Comparison of ENCODE assay signal across 8 mouse cellular contexts in the genomic region with DNA sequence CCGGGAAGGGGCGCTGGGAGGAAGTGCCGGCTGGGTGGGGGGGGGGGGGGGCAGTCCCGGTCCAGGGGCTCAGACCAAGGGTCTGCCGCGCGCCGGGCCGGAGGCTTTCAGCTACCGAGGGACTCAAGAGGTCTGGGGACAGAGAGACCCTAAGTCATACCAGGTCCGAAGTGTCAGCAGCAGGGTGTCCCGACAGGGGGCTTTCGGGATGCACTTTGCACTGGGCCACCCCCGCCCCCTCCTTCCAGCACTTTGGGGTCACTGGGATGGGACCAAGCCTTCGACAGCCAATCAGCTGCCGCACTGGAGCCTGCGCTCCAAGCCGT. TPM values are rescaled to one million over a fixed set of nuclear protein-coding genes. Genes with fewer than 3 reads are reported as not detected.
DNase-seq lines count a peak whose midpoint lies in the region; ATAC-seq and TF ChIP-seq lines count a peak whose summit lies in the region.

A gene (minus strand): TSS at position 303 of the 326 bp plus-strand sequence.

- CTCF ChIA-PET in Patski (lab: Charles Lee): interaction anchor here (1.2 kb wide), 1 partner anchor 116 kb away, joined by 3 read pairs; no protein-coding TSS in a partner anchor

- POLR2A ChIA-PET in Patski (lab: Charles Lee): interaction anchor here (0.7 kb wide), 1 partner anchor 324 kb away, joined by 5 read pairs; no protein-coding TSS in a partner anchor

- no peak; the same call in 1 of the 2 replicates for ATAC-seq in heart, embryonic 14.5 days (ENCODE audit: insufficient number of reproducible peaks, insufficient read depth, low FRiP score, low read depth)
- peak; percentile 69 for ATAC-seq in Patski
- no peak for ATAC-seq in forebrain, embryonic 15.5 days (replicated peaks)
- no peak; the same call in 1 of the 2 replicates for ATAC-seq in limb, embryonic 15.5 days (ENCODE audit: insufficient number of reproducible peaks, low FRiP score, low TSS enrichment, low read depth)

- no peaks in the 10 kb centered on the region for H3K27me3 ChIP-seq in heart, embryonic 14.5 days (ENCODE audit: control insufficient read depth, insufficient read depth, low read length)
- no peaks in the 10 kb centered on the region for H3K27me3 ChIP-seq in Patski
- H3K27me3 ChIP-seq in forebrain, embryonic 15.5 days: no peaks in the 10 kb centered on the region
- H3K27me3 ChIP-seq in limb, embryonic 15.5 days: no peaks in the 10 kb centered on the region

- H3K4me1 ChIP-seq in heart, embryonic 14.5 days (ENCODE audit: control insufficient read depth in 2 of 2, insufficient read depth in 2 of 2, low read length in 2 of 2): peaks cover 4 to 12% of the 10 kb centered on the region in 2 experiments; a peak in 3 of 4 replicates
- peaks cover 24% of the 10 kb centered on the region for H3K4me1 ChIP-seq in forebrain, embryonic 15.5 days
- H3K4me1 ChIP-seq in limb, embryonic 15.5 days: peaks cover 14% of the 10 kb centered on the region

- peak within 1 kb of the TSS; percentile 85 for H3K9ac ChIP-seq in heart, embryonic 14.5 days (ENCODE audit: low read length)
- peak within 1 kb of the TSS; percentile 79 for H3K9ac ChIP-seq in forebrain, embryonic 15.5 days (replicated peaks)
- peak within 1 kb of the TSS; percentile 81 for H3K9ac ChIP-seq in limb, embryonic 15.5 days

- H3K27ac ChIP-seq in heart, embryonic 14.5 days (replicated peaks in 1 of 2; ENCODE audit: control insufficient read depth in 1 of 2, insufficient read depth in 1 of 2, low read depth in 2 of 2, low read length in 2 of 2): peak within 1 kb of the TSS; percentile 85 to 86
- H3K27ac ChIP-seq in forebrain, embryonic 15.5 days (replicated peaks): peak within 1 kb of the TSS; percentile 95
- H3K27ac ChIP-seq in limb, embryonic 15.5 days: peak within 1 kb of the TSS; percentile 93

- in situ Hi-C loops in Patski (cut with MboI; ENCODE audit: low pct_unique_long_range_greater_than_20kb): no loop called here

- H3K9me3 ChIP-seq in heart, embryonic 14.5 days (ENCODE audit: control insufficient read depth, low read length): no peaks in the 10 kb centered on the region
- no peaks in the 10 kb centered on the region for H3K9me3 ChIP-seq in forebrain, embryonic 15.5 days
- no peaks in the 10 kb centered on the region for H3K9me3 ChIP-seq in limb, embryonic 15.5 days

- H3K36me3 ChIP-seq in heart, embryonic 14.5 days (ENCODE audit: control insufficient read depth, insufficient read depth, low read length): peaks cover 15% of the 10 kb centered on the region
- H3K36me3 ChIP-seq in forebrain, embryonic 15.5 days: no peaks in the 10 kb centered on the region
- 0 out of 2 replicates have a peak, but pooled peaks cover 6% of the 10 kb centered on the region for H3K36me3 ChIP-seq in limb, embryonic 15.5 days

- peak within 1 kb of the TSS; percentile 87 for H3K4me2 ChIP-seq in heart, embryonic 14.5 days (ENCODE audit: low read length)
- H3K4me2 ChIP-seq in forebrain, embryonic 15.5 days (replicated peaks): peak within 1 kb of the TSS; percentile 69
- peak within 1 kb of the TSS; percentile 93 for H3K4me2 ChIP-seq in limb, embryonic 15.5 days

- DNase-seq in heart, adult 9 months (ENCODE audit: low spot score in 2 of 2): no peak
- no peak for DNase-seq in Patski (ENCODE audit: low read depth, low spot score)
- DNase-seq in c-Kit-positive CD71-positive TER-119-positive erythroid progenitor cells, embryonic 14.5 days (ENCODE audit: low spot score): no peak
- no peak for DNase-seq in spleen, adult 12 weeks (ENCODE audit: low spot score)
- no peak for DNase-seq in kidney, adult 11 months

- no peak for TF ChIP-seq CTCF in Patski (IDR thresholded peaks at IDR 0.05)

- WGBS in heart, embryonic 14.5 days: 0% methylated on average over 10 of the region's 18 CpGs
- WGBS in forebrain, embryonic 15.5 days: 0% methylated on average over 17 of the region's 18 CpGs
- 0% methylated on average over 13 of the region's 18 CpGs for WGBS in limb, embryonic 15.5 days

- H3K4me3 ChIP-seq in heart, embryonic 14.5 days (ENCODE audit: control insufficient read depth in 1 of 2, insufficient read depth in 1 of 2, low read depth in 1 of 2, low read length in 2 of 2): peak within 1 kb of the TSS; percentile 68 to 82
- peak within 1 kb of the TSS; percentile 86 for H3K4me3 ChIP-seq in forebrain, embryonic 15.5 days
- H3K4me3 ChIP-seq in limb, embryonic 15.5 days: peak within 1 kb of the TSS; percentile 84

RNA-seq across cellular contexts. Expression of the gene that starts here (rescaled TPM):
- polyA plus RNA-seq in heart, embryonic 14.5 days (2014; fragmentation: Nextera tagmentation; extraction: Ambion mirVana): 10.6 and 11.6 TPM in 2 replicates
- polyA plus RNA-seq in Patski (2021): 10.9 TPM
- 18.9 and 20.0 TPM in 2 replicates for polyA plus RNA-seq in forebrain, embryonic 15.5 days (2015; fragmentation: Nextera tagmentation; extraction: Ambion mirVana)
- 12.8 and 14.6 TPM in 2 replicates for polyA plus RNA-seq in limb, embryonic 15.5 days (2015; fragmentation: Nextera tagmentation; extraction: Ambion mirVana)
